Mouse (Mus musculus): ENCODE data around the gene Anks1b.

GRCm38 (mm10) chr10:90874166-90874565, 1000.9 kb downstream of the Anks1b start:
- TF ChIP-seq CTCF (IDR thresholded peaks at IDR 0.05; ENCODE audit: extremely low read depth, insufficient read length, insufficient replicate concordance, low read depth, low read length) (no peak), POLR2A (IDR thresholded peaks at IDR 0.05; ENCODE audit: low read depth, low read length) (no peak)

Measured in small intestine, adult 2 months (tissue).